Mouse (Mus musculus) E14TG2a.4 (cell line): ENCODE measurements around the gene Zfp804b.

Experiments
- H3K27me3 ChIP-seq: 2 replicates; pipeline ENCODE4 v1.6.1; 2014; ENCODE audit warnings: low read length, control low read depth; ENCODE audit not compliant: insufficient read depth
- H3K36me3 ChIP-seq: 2 replicates; pipeline ENCODE4 v1.6.1; 2014; ENCODE audit warnings: low read length, control low read depth; ENCODE audit not compliant: insufficient read depth
- H3K4me1 ChIP-seq: replicated peaks from 2 replicates; pipeline ENCODE4 v1.6.1; 2014; ENCODE audit warnings: low read depth, low read length, control low read depth
- H3K4me3 ChIP-seq: replicated peaks from 2 replicates; pipeline ENCODE4 v1.5.1; 2014; ENCODE audit warnings: mild to moderate bottlenecking, low read length
- H3K9me3 ChIP-seq: 2 replicates; pipeline ENCODE4 v1.6.1; 2014; ENCODE audit warnings: low read length, control low read depth
- CTCF ChIP-seq: conservative IDR thresholded peaks from 2 replicates; pipeline ENCODE4 v1.5.1; 2014; ENCODE audit warnings: low read length
- NANOG ChIP-seq: IDR thresholded peaks from 2 replicates; pipeline ENCODE4 v1.6.1; 2014; ENCODE audit warnings: borderline replicate concordance, low read length, mixed read lengths
- POU5F1 ChIP-seq: IDR thresholded peaks from 2 replicates; pipeline ENCODE4 v1.6.1; 2014; ENCODE audit warnings: low read length, borderline replicate concordance

Gene Zfp804b

GRCm38 (mm10) chr5:7177589-7177988 lies 167.0 kb downstream of the Zfp804b start:
- H3K4me3 ChIP-seq, result no peak overlapping the region
- no peak for TF ChIP-seq POU5F1
- no peak for TF ChIP-seq NANOG
- no peak for TF ChIP-seq CTCF
- H3K9me3 ChIP-seq, result no peaks in the 10 kb centered on the region
- no peaks in the 10 kb centered on the region for H3K36me3 ChIP-seq
- no peaks in the 10 kb centered on the region for H3K4me1 ChIP-seq
- no peaks in the 10 kb centered on the region for H3K27me3 ChIP-seq

GRCm38 (mm10) chr5:7139658-7140057 lies 204.9 kb downstream of the Zfp804b start:
- no peaks in the 10 kb centered on the region for H3K27me3 ChIP-seq
- TF ChIP-seq CTCF (no peak), NANOG (no peak), POU5F1 (no peak)
- H3K9me3 ChIP-seq, result no peaks in the 10 kb centered on the region
- no peak overlapping the region for H3K4me3 ChIP-seq
- no peaks in the 10 kb centered on the region for H3K4me1 ChIP-seq
- no peaks in the 10 kb centered on the region for H3K36me3 ChIP-seq

GRCm38 (mm10) chr5:7102387-7102786 lies 242.2 kb downstream of the Zfp804b start:
- H3K4me3 ChIP-seq, result no peak overlapping the region
- TF ChIP-seq CTCF (no peak), NANOG (no peak), POU5F1 (no peak)
- H3K27me3 ChIP-seq, result no peaks in the 10 kb centered on the region
- no peaks in the 10 kb centered on the region for H3K4me1 ChIP-seq
- no peaks in the 10 kb centered on the region for H3K9me3 ChIP-seq
- no peaks in the 10 kb centered on the region for H3K36me3 ChIP-seq

- Histone ChIP-seq H3K4me1 (no peaks in the 10 kb centered on the region), H3K9me3 (no peaks in the 10 kb centered on the region), H3K4me3 (no peak overlapping the region), H3K27me3 (no peaks in the 10 kb centered on the region), H3K36me3 (no peaks in the 10 kb centered on the region)
- no peak for TF ChIP-seq POU5F1
- TF ChIP-seq CTCF, result no peak
- no peak for TF ChIP-seq NANOG
Observed at GRCm38 (mm10) chr5:7073936-7074631, 270.5 kb downstream of the Zfp804b start.

GRCm38 (mm10) chr5:7007468-7007867 lies 337.1 kb downstream of the Zfp804b start:
- H3K36me3 ChIP-seq, result no peaks in the 10 kb centered on the region
- TF ChIP-seq CTCF, result no peak
- H3K9me3 ChIP-seq, result no peaks in the 10 kb centered on the region
- no peak overlapping the region for H3K4me3 ChIP-seq
- no peaks in the 10 kb centered on the region for H3K4me1 ChIP-seq
- H3K27me3 ChIP-seq, result no peaks in the 10 kb centered on the region

GRCm38 (mm10) chr5:6983993-6984392 lies 360.6 kb downstream of the Zfp804b start:
- Histone ChIP-seq H3K9me3 (no peaks in the 10 kb centered on the region), H3K36me3 (no peaks in the 10 kb centered on the region), H3K4me3 (no peak overlapping the region), H3K4me1 (no peaks in the 10 kb centered on the region), H3K27me3 (no peaks in the 10 kb centered on the region)
- TF ChIP-seq CTCF (no peak), NANOG (no peak), POU5F1 (no peak)

- TF ChIP-seq CTCF (no peak), NANOG (no peak), POU5F1 (no peak)
- H3K27me3 ChIP-seq, result no peaks in the 10 kb centered on the region
- no peaks in the 10 kb centered on the region for H3K36me3 ChIP-seq
Observed at GRCm38 (mm10) chr5:6934837-6935236, 409.7 kb downstream of the Zfp804b start.

GRCm38 (mm10) chr5:6911290-6911689 lies 433.3 kb downstream of the Zfp804b start:
- H3K27me3 ChIP-seq, result no peaks in the 10 kb centered on the region
- H3K4me1 ChIP-seq, result no peaks in the 10 kb centered on the region
- H3K36me3 ChIP-seq, result no peaks in the 10 kb centered on the region
- H3K9me3 ChIP-seq, result peaks cover 7% of the 10 kb centered on the region; the same call in 1 of the 2 replicates
- TF ChIP-seq NANOG (no peak), CTCF (no peak), POU5F1 (no peak)
- H3K4me3 ChIP-seq, result no peak overlapping the region

More at GRCm38 (mm10) chr5:6934837-6935236, 409.7 kb downstream of the Zfp804b start:
- no peaks in the 10 kb centered on the region for H3K9me3 ChIP-seq
- H3K4me3 ChIP-seq, result no peak overlapping the region
- H3K4me1 ChIP-seq, result no peaks in the 10 kb centered on the region

GRCm38 (mm10) chr5:6881396-6881795 lies 463.2 kb downstream of the Zfp804b start:
- no peaks in the 10 kb centered on the region for H3K27me3 ChIP-seq
- H3K36me3 ChIP-seq, result no peaks in the 10 kb centered on the region
- H3K4me3 ChIP-seq, result no peak overlapping the region
- H3K9me3 ChIP-seq, result no peaks in the 10 kb centered on the region
- TF ChIP-seq POU5F1 (no peak), NANOG (no peak), CTCF (no peak)
- no peaks in the 10 kb centered on the region for H3K4me1 ChIP-seq
